Mouse (Mus musculus) embryonic facial prominence, embryonic 12.5 days (tissue): ENCODE measurements around the gene Gm26897. TPM values are rescaled to one million over a fixed set of nuclear protein-coding genes. Genes with fewer than 3 reads are reported as not detected.

Experiments used
- ATAC-seq: fragments of 200-750 bp; cut with Nextera tagmentation; 2 replicates; pipeline ENCODE4 v1.8.0; 2017; ENCODE audit not compliant: insufficient number of reproducible peaks, insufficient read depth, low FRiP score, low TSS enrichment
- H3K27ac ChIP-seq: fragments of 300-500 bp; sonication (generic); 2 replicates; pipeline ENCODE4 v1.5.1; 2016; ENCODE audit warnings: mild to moderate bottlenecking
- H3K27me3 ChIP-seq: fragments of 300-500 bp; sonication (generic); 2 replicates; pipeline ENCODE4 v1.6.1; 2016; ENCODE audit warnings: mild to moderate bottlenecking, moderate library complexity
- H3K36me3 ChIP-seq: fragments of 300-500 bp; sonication (generic); 2 replicates; pipeline ENCODE4 v1.6.1; 2016; ENCODE audit warnings: mild to moderate bottlenecking
- H3K4me1 ChIP-seq: fragments of 300-500 bp; sonication (generic); 2 replicates; pipeline ENCODE4 v1.6.1; 2016
- H3K4me2 ChIP-seq: fragments of 300-500 bp; sonication (generic); replicated peaks from 2 replicates; pipeline ENCODE4 v1.6.1; 2016; ENCODE audit warnings: mild to moderate bottlenecking, moderate library complexity
- H3K4me3 ChIP-seq: fragments of 300-500 bp; sonication (generic); 2 replicates; pipeline ENCODE4 v1.5.1; 2016; ENCODE audit warnings: mild to moderate bottlenecking
- H3K9ac ChIP-seq: fragments of 300-500 bp; sonication (generic); 2 replicates; pipeline ENCODE4 v1.6.1; 2016; ENCODE audit warnings: mild to moderate bottlenecking, moderate library complexity
- H3K9me3 ChIP-seq: fragments of 300-500 bp; sonication (generic); 2 replicates; pipeline ENCODE4 v1.6.1; 2016; ENCODE audit warnings: mild to moderate bottlenecking, moderate library complexity
- WGBS: fragments of 180-500 bp; shearing (Covaris S2); methylation state at CpG from one replicate; pipeline ENCODE4 v1.1.7; 2016; 5-methylcytosine and 5-hydroxymethylcytosine counted together
- polyA plus RNA-seq: library from polyadenylated mRNA; unstranded; fragments of >200 nt; fragmentation: Nextera tagmentation; extraction: Ambion mirVana; gene quantifications from 2 replicates; pipeline ENCODE4 v1.2.1, GENCODE M21; 2016

Gm26897 gene
- polyA plus RNA-seq, 1 experiment from 2014 or later = not detected

DNA sequence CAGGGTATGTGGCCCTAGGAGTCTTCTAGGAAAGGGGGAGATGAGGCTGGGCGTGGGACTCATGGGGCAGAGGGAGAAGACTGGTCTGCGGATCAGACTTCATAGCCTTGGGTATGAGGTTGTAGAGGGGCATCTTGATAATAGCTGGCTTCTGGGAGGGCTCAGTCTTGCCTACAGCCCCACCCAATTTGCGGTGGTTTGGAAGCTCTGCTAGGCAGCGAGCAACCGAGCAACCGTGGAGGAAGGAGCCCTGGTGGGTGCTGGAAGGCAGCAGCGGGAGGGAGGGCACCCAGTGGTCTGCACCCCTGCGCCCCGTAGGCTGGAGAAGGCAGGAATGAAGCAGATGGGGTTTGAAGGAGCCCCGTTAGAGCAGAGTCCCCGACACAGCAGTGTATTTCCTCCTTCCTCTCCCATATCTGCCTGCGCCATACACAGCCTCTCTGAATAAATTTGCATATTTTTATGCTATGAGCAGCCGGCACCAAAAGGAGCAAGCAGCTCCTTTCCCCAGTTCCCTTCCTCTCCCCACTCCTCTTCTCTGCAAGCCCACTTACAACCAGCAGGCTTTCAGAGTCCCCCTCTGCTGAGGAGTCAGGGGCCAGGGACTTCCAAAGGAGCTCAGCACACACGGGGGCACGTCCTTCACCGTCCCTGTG, 20.9 kb downstream of the Gm26897 start:
- H3K27me3 ChIP-seq = no peaks in the 10 kb centered on the region; the same call in 1 of the 2 replicates
- ATAC-seq = no peak
- H3K36me3 ChIP-seq = no peaks in the 10 kb centered on the region
- no peaks in the 10 kb centered on the region for H3K9me3 ChIP-seq
- WGBS = 42% methylated on average over 16 of the region's 16 CpGs
- peak overlapping the region; percentile 8 for H3K4me2 ChIP-seq
- peak overlapping the region; percentile 59 for H3K27ac ChIP-seq
- no peak overlapping the region for H3K4me3 ChIP-seq
- H3K9ac ChIP-seq = no peak overlapping the region
- H3K4me1 ChIP-seq = peaks cover 3% of the 10 kb centered on the region

DNA sequence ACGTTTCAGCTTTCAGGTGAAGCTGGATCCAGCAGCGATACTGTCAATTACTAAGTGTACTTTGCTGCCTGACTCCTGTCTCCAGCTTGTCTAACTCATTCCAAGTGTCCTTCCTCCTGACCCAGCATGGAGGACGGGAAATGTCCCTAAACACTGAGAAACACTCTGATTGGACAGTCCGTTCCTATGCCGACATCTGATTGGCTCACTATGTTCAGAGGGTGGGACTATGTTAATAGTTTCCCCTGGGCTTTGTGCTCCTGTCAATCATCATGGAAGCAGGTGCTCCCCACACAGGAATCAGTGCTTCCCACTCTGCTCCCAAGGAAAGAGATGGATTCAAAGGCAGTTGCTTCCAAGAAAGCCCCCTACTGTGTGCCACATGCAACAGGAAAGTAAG, 21.6 kb downstream of the Gm26897 start:
- 5% methylated on average over 5 of the region's 5 CpGs for WGBS
- Histone ChIP-seq H3K27me3 (no peaks in the 10 kb centered on the region; the same call in 1 of the 2 replicates), H3K4me2 (peak overlapping the region; percentile 8; the same call in 1 of the 2 replicates), H3K9ac (no peak overlapping the region), H3K27ac (no peak overlapping the region), H3K4me3 (no peak overlapping the region), H3K9me3 (no peaks in the 10 kb centered on the region), H3K36me3 (no peaks in the 10 kb centered on the region), H3K4me1 (peaks cover 3% of the 10 kb centered on the region)
- ATAC-seq = no peak

DNA sequence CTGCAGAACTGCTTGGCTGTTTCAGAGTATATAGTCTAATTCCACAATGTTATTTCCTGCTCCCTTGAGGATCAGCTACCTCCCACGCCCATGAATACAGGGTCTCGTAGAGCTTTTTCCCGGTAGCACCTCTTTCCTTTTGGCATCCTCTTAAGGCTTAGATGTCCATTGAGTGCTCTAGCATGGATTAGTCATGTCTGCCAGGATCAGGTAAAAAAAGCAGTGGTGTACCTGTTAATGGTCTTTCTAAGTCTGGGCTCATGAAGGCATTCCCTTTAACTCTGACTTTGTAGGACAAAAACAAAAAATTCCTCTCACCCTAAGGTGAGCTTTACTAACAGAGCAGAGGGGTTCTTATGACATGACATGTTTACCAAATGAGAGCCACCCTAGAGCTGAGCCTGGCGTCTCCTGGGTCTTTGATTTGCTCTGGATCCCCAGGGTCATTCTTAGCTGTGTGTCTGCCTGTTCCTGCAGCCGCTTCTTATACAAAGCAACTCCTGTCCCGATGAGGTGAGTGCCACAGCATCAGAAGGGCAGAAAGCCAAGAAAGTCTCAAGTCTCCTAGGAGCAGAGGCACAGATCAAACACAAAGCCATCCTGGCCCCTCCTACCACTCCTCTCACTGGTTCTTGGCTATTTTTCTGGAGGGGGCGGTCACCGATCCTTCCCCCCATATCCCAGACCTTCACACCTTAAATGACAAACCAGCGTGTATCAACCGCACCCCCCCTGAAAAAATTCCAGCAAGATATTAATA, 27.2 kb downstream of the Gm26897 start:
- H3K27ac ChIP-seq = peak overlapping the region; percentile 71
- 19% methylated on average over 10 of the region's 10 CpGs for WGBS
- ATAC-seq = no peak

DNA sequence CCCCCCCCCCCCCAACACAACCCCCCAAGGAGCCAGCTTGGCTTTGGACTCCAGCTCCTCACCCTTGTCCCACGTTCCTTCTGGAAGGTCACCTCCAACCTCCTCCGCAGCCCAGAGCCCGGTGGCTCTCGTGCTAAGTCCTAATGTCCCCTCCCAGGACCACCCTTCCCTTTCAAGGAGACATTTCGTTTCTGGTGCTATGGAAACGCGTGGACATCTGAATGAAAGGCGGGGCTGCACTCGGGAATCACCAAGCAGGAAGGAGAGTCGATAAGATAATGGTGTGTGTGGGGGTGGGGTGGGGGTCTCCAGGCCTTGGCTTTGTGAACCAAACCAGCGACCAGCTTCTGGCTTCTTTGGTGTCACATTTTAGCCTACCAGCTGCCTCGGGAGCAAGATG, 27.9 kb downstream of the Gm26897 start:
- H3K4me3 ChIP-seq = peak overlapping the region; percentile 29

More for the DNA sequence above, 27.2 kb downstream of the Gm26897 start:
- Histone ChIP-seq H3K4me3 (peak overlapping the region; percentile 29), H3K9ac (no peak overlapping the region), H3K4me1 (peaks cover 19% of the 10 kb centered on the region), H3K27me3 (no peaks in the 10 kb centered on the region), H3K9me3 (no peaks in the 10 kb centered on the region), H3K36me3 (no peaks in the 10 kb centered on the region), H3K4me2 (peak overlapping the region; percentile 59)

GRCm38 (mm10) chr5:111762085-111762484, 28.4 kb downstream of the Gm26897 start:
- WGBS = 5% methylated on average over 17 of the region's 17 CpGs
- Histone ChIP-seq H3K9ac (no peak overlapping the region), H3K4me2 (peak overlapping the region; percentile 59), H3K27me3 (no peaks in the 10 kb centered on the region), H3K4me3 (0 out of 2 replicates have a peak overlapping the region, but pooled peaks have one; percentile 3), H3K4me1 (peaks cover 19% of the 10 kb centered on the region), H3K27ac (peak overlapping the region; percentile 30; the same call in 1 of the 2 replicates), H3K9me3 (no peaks in the 10 kb centered on the region), H3K36me3 (no peaks in the 10 kb centered on the region)
- ATAC-seq = no peak

More for the DNA sequence above, 27.9 kb downstream of the Gm26897 start:
- WGBS = 0% methylated on average over 12 of the region's 12 CpGs
- H3K4me2 ChIP-seq = peak overlapping the region; percentile 59
- no peaks in the 10 kb centered on the region for H3K36me3 ChIP-seq
- peaks cover 19% of the 10 kb centered on the region for H3K4me1 ChIP-seq
- peak overlapping the region; percentile 17; the same call in 1 of the 2 replicates for H3K9ac ChIP-seq
- ATAC-seq = no peak
- no peaks in the 10 kb centered on the region for H3K27me3 ChIP-seq
- no peaks in the 10 kb centered on the region for H3K9me3 ChIP-seq
- peak overlapping the region; percentile 71 for H3K27ac ChIP-seq

- Histone ChIP-seq H3K9ac (no peak overlapping the region), H3K36me3 (no peaks in the 10 kb centered on the region), H3K27ac (no peak overlapping the region), H3K4me1 (peaks cover 30% of the 10 kb centered on the region), H3K4me2 (no peak overlapping the region), H3K9me3 (no peaks in the 10 kb centered on the region), H3K27me3 (no peaks in the 10 kb centered on the region), H3K4me3 (no peak overlapping the region)
- ATAC-seq = no peak
- 78% methylated on average over 15 of the region's 15 CpGs for WGBS
Measured at GRCm38 (mm10) chr5:111765671-111766290, 32.1 kb downstream of the Gm26897 start.

- H3K9ac ChIP-seq = no peak overlapping the region
- peaks cover 30% of the 10 kb centered on the region for H3K4me1 ChIP-seq
- no peak overlapping the region for H3K27ac ChIP-seq
- no peak overlapping the region for H3K4me2 ChIP-seq
- no peak overlapping the region for H3K4me3 ChIP-seq
- 87% methylated on average over 4 of the region's 4 CpGs for WGBS
- ATAC-seq = no peak
- H3K36me3 ChIP-seq = no peaks in the 10 kb centered on the region
- no peaks in the 10 kb centered on the region for H3K9me3 ChIP-seq
- no peaks in the 10 kb centered on the region for H3K27me3 ChIP-seq
Measured at GRCm38 (mm10) chr5:111766696-111767095, 33.0 kb downstream of the Gm26897 start.

DNA sequence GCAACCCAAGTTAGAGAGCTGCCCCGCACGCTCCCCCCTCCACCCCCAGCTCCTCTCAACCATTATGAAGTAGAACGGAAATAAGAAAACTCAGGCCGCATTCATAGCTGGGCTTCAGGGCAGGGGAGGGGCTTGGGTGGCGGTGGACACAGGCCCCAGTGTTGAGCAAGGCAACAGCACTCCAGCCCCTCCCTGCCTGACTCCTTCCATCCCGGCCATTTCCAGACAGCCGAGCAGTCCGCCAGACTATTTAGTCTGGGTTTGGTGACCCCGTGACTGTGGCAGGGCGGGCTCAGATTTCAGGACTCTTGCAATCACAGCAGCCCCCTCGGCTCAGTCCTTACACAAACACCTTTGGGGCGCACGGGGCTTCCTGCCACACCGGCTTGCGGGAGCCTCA, 36.5 kb downstream of the Gm26897 start:
- Histone ChIP-seq H3K27ac (peak overlapping the region; percentile 90), H3K4me2 (peak overlapping the region; percentile 10), H3K27me3 (no peaks in the 10 kb centered on the region), H3K36me3 (no peaks in the 10 kb centered on the region), H3K4me3 (no peak overlapping the region), H3K9ac (no peak overlapping the region), H3K9me3 (no peaks in the 10 kb centered on the region), H3K4me1 (peaks cover 54% of the 10 kb centered on the region)
- 1% methylated on average over 15 of the region's 15 CpGs for WGBS
- ATAC-seq = peak; percentile 93

GRCm38 (mm10) chr5:111772127-111772526, 38.4 kb downstream of the Gm26897 start:
- WGBS = 10% methylated on average over 8 of the region's 8 CpGs
- Histone ChIP-seq H3K36me3 (no peaks in the 10 kb centered on the region), H3K9me3 (no peaks in the 10 kb centered on the region), H3K27me3 (no peaks in the 10 kb centered on the region), H3K27ac (peak overlapping the region; percentile 75), H3K4me2 (no peak overlapping the region), H3K4me3 (no peak overlapping the region), H3K9ac (no peak overlapping the region), H3K4me1 (peaks cover 54% of the 10 kb centered on the region)
- no peak for ATAC-seq

- Histone ChIP-seq H3K4me3 (no peak overlapping the region), H3K4me1 (peaks cover 54% of the 10 kb centered on the region), H3K9ac (no peak overlapping the region), H3K27ac (peak overlapping the region; percentile 75), H3K4me2 (no peak overlapping the region), H3K27me3 (no peaks in the 10 kb centered on the region), H3K36me3 (no peaks in the 10 kb centered on the region), H3K9me3 (no peaks in the 10 kb centered on the region)
- no peak for ATAC-seq
- 26% methylated on average over 13 of the region's 13 CpGs for WGBS
Measured at GRCm38 (mm10) chr5:111772591-111773406, 39.1 kb downstream of the Gm26897 start.

- H3K4me3 ChIP-seq = no peak overlapping the region
- peak overlapping the region; percentile 75 for H3K27ac ChIP-seq
- no peaks in the 10 kb centered on the region for H3K27me3 ChIP-seq
- no peaks in the 10 kb centered on the region for H3K36me3 ChIP-seq
- H3K9me3 ChIP-seq = no peaks in the 10 kb centered on the region
- no peak overlapping the region for H3K4me2 ChIP-seq
- H3K9ac ChIP-seq = no peak overlapping the region
- no peak for ATAC-seq
- peaks cover 54% of the 10 kb centered on the region for H3K4me1 ChIP-seq
- WGBS = 57% methylated on average over 5 of the region's 5 CpGs
Measured at GRCm38 (mm10) chr5:111773407-111773733, 39.6 kb downstream of the Gm26897 start.
